Mouse (Mus musculus) liver, adult 2 months (tissue): Measurements from ENCODE around the gene Gm20388. TPM values are rescaled to one million over a fixed set of nuclear protein-coding genes. Genes with fewer than 3 reads are reported as not detected.

ENCODE experiments used
- DNase-seq: peaks from one replicate; pipeline ENCODE4 v3.0.0-alpha.2; 2011; ENCODE audit warnings: low read depth, low spot score; ENCODE audit errors: extremely low read depth
- H3K27ac ChIP-seq: fragments of 200-500 bp; replicated peaks from 2 replicates; pipeline ENCODE4 v1.5.1; 2012; ENCODE audit warnings: low read depth, mild to moderate bottlenecking, control low read depth, inconsistent platforms, low read length; ENCODE audit not compliant: insufficient read depth
- H3K27me3 ChIP-seq: fragments of 200-500 bp; 2 replicates; pipeline ENCODE4 v1.6.1; 2012; ENCODE audit warnings: mild to moderate bottlenecking, moderate library complexity, low read length, inconsistent platforms; ENCODE audit not compliant: control insufficient read depth, insufficient read depth
- H3K36me3 ChIP-seq: fragments of 200-500 bp; 2 replicates; pipeline ENCODE4 v1.6.1; 2012; ENCODE audit warnings: low read length, inconsistent platforms; ENCODE audit not compliant: control insufficient read depth, insufficient read depth
- H3K4me1 ChIP-seq: fragments of 200-500 bp; 2 replicates; pipeline ENCODE4 v1.6.1; 2011; ENCODE audit warnings: low read length; ENCODE audit not compliant: control insufficient read depth, insufficient read depth
- H3K4me3 ChIP-seq: fragments of 200-500 bp; 2 replicates; pipeline ENCODE4 v1.5.1; 2011; ENCODE audit warnings: low read depth, mild to moderate bottlenecking, control low read depth, low read length, moderate library complexity; ENCODE audit not compliant: insufficient read depth
- H3K79me2 ChIP-seq: fragments of 200-500 bp; 2 replicates; pipeline ENCODE4 v1.6.1; 2012; ENCODE audit warnings: inconsistent platforms, mild to moderate bottlenecking, low read length, moderate library complexity; ENCODE audit not compliant: control insufficient read depth, insufficient read depth
- H3K9ac ChIP-seq: fragments of 200-500 bp; 2 replicates; pipeline ENCODE4 v1.6.1; 2012; ENCODE audit warnings: low read depth, mild to moderate bottlenecking, control low read depth, inconsistent platforms, low read length
- CTCF ChIP-seq: fragments of 200-500 bp; IDR thresholded peaks from 2 replicates; pipeline ENCODE4 v1.5.1; 2011; ENCODE audit warnings: low read depth, low read length, control low read depth
- POLR2A ChIP-seq: fragments of 200-500 bp; IDR thresholded peaks from 2 replicates; pipeline ENCODE4 v1.6.1; 2011; ENCODE audit warnings: low read length, control low read depth; ENCODE audit not compliant: insufficient read depth; ENCODE audit errors: extremely low read depth
- WGBS: fragments of 180-500 bp; shearing (Covaris S2); methylation state at CpG from one replicate; pipeline ENCODE4 v1.1.7; 2018; 5-methylcytosine and 5-hydroxymethylcytosine counted together
- polyA plus RNA-seq: library from polyadenylated mRNA; depleted of rRNA; stranded (reverse); fragments of >200 nt; gene quantifications from 2 replicates; pipeline ENCODE4 v1.2.3, GENCODE M21; 2012
- total RNA-seq: library from RNA; depleted of rRNA; stranded (reverse); fragments of >200 nt; gene quantifications from 2 replicates; pipeline ENCODE4 v1.2.3, GENCODE M21; 2014

The Gm20388 gene
- total and polyA plus RNA-seq, 2 experiments = 6.4 to 19.9 TPM

DNA sequence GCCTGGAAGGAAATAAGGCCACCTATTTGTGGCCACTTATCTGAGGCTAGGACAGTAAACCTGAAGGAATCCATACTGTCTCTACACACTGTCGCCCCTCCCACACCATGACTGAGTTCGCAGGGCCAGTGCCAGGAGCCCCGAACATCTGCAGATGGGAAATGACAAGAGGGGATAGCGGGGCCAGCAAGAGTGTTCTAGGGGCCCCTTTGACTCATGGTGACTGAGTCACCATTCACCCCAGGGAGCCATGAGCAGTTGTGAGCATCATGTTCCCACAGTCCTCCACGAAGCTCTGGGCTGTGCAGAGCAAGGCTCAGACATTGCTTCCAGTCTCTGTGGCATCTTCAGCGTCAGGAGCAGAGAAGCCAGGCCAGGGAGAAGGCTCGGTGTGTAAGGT, 2268.7 kb downstream of the Gm20388 start:
- Histone ChIP-seq H3K9ac (no peak overlapping the region), H3K36me3 (no peaks in the 10 kb centered on the region), H3K4me1 (peaks cover 4% of the 10 kb centered on the region), H3K27ac (no peak overlapping the region), H3K79me2 (no peaks in the 10 kb centered on the region), H3K27me3 (no peaks in the 10 kb centered on the region), H3K4me3 (no peak overlapping the region)
- DNase-seq = no peak
- TF ChIP-seq POLR2A (no peak), CTCF (no peak)
- WGBS = 88% methylated on average over 7 of the region's 7 CpGs

- WGBS = 58% methylated on average over 9 of the region's 9 CpGs
- H3K27me3 ChIP-seq = no peaks in the 10 kb centered on the region
- no peaks in the 10 kb centered on the region for H3K4me1 ChIP-seq
- H3K9ac ChIP-seq = no peak overlapping the region
- no peaks in the 10 kb centered on the region for H3K79me2 ChIP-seq
- no peak overlapping the region for H3K27ac ChIP-seq
- no peak for TF ChIP-seq CTCF
- TF ChIP-seq POLR2A = no peak
- H3K36me3 ChIP-seq = no peaks in the 10 kb centered on the region
- H3K4me3 ChIP-seq = no peak overlapping the region
- no peak for DNase-seq
Measured at GRCm38 (mm10) chr8:122180116-122180515, 2269.5 kb downstream of the Gm20388 start.

DNA sequence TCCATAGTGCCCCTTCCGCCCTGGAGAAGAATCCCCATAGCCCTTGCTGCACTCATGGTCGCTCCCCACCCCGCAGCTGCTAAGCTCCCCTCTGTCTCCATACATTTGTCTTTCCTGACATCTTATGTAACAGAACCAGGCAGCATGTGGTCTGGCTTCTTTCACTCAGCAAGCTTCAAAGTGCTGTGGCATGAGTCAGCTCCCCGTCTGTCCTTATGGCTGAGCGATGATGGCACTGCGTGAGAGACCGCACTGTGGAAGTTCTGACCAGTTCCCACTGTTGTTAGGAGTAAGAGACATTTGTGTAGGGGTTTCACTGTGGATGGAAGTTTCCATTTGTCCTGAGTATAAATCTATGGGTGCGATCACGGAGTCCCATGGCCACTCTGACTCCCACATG, 2270.8 kb downstream of the Gm20388 start:
- Histone ChIP-seq H3K4me1 (no peaks in the 10 kb centered on the region), H3K79me2 (no peaks in the 10 kb centered on the region), H3K4me3 (no peak overlapping the region), H3K27me3 (no peaks in the 10 kb centered on the region), H3K9ac (no peak overlapping the region), H3K27ac (no peak overlapping the region), H3K36me3 (no peaks in the 10 kb centered on the region)
- TF ChIP-seq CTCF (no peak), POLR2A (no peak)
- 75% methylated on average over 9 of the region's 9 CpGs for WGBS
- no peak for DNase-seq

- DNase-seq = no peak
- TF ChIP-seq CTCF = no peak
- TF ChIP-seq POLR2A = no peak
- 78% methylated on average over 9 of the region's 9 CpGs for WGBS
- H3K36me3 ChIP-seq = no peaks in the 10 kb centered on the region
- H3K4me1 ChIP-seq = no peaks in the 10 kb centered on the region
- no peak overlapping the region for H3K27ac ChIP-seq
- H3K79me2 ChIP-seq = no peaks in the 10 kb centered on the region
- no peak overlapping the region for H3K4me3 ChIP-seq
- H3K9ac ChIP-seq = no peak overlapping the region
- no peaks in the 10 kb centered on the region for H3K27me3 ChIP-seq
Measured at GRCm38 (mm10) chr8:122181991-122182390, 2271.3 kb downstream of the Gm20388 start.

GRCm38 (mm10) chr8:122186363-122186974, 2275.8 kb downstream of the Gm20388 start:
- WGBS = 90% methylated on average over 19 of the region's 19 CpGs
- no peak for DNase-seq
- Histone ChIP-seq H3K36me3 (no peaks in the 10 kb centered on the region), H3K4me3 (no peak overlapping the region), H3K79me2 (no peaks in the 10 kb centered on the region), H3K4me1 (no peaks in the 10 kb centered on the region), H3K27ac (no peak overlapping the region), H3K27me3 (no peaks in the 10 kb centered on the region), H3K9ac (no peak overlapping the region)
- TF ChIP-seq POLR2A (no peak), CTCF (no peak)

DNA sequence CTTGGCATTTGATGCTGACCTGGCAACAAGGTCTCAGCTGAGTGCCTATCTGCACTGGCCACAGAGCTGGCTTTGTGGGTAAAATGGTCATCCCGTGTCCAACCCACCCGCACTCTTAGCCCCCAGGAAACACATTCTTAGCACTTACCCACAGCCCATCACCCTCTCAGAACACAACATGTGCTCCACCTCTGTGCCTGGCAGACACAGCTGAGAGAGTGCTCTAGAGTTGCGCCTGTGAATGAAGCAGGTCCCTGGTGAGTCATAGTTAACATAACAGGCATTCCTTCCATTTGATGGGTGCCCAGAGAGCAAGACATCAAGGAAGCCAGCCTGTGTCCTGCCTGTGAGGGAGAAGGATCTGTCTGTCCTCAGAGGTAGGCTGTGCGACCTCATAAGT, 2276.6 kb downstream of the Gm20388 start:
- Histone ChIP-seq H3K27me3 (no peaks in the 10 kb centered on the region), H3K36me3 (no peaks in the 10 kb centered on the region), H3K4me1 (no peaks in the 10 kb centered on the region), H3K4me3 (no peak overlapping the region), H3K27ac (no peak overlapping the region), H3K79me2 (no peaks in the 10 kb centered on the region), H3K9ac (no peak overlapping the region)
- 90% methylated on average over 4 of the region's 4 CpGs for WGBS
- DNase-seq = no peak
- TF ChIP-seq CTCF = no peak
- TF ChIP-seq POLR2A = no peak
